Comparison of ENCODE assay signal across 10 mouse cellular contexts in the genomic region with DNA sequence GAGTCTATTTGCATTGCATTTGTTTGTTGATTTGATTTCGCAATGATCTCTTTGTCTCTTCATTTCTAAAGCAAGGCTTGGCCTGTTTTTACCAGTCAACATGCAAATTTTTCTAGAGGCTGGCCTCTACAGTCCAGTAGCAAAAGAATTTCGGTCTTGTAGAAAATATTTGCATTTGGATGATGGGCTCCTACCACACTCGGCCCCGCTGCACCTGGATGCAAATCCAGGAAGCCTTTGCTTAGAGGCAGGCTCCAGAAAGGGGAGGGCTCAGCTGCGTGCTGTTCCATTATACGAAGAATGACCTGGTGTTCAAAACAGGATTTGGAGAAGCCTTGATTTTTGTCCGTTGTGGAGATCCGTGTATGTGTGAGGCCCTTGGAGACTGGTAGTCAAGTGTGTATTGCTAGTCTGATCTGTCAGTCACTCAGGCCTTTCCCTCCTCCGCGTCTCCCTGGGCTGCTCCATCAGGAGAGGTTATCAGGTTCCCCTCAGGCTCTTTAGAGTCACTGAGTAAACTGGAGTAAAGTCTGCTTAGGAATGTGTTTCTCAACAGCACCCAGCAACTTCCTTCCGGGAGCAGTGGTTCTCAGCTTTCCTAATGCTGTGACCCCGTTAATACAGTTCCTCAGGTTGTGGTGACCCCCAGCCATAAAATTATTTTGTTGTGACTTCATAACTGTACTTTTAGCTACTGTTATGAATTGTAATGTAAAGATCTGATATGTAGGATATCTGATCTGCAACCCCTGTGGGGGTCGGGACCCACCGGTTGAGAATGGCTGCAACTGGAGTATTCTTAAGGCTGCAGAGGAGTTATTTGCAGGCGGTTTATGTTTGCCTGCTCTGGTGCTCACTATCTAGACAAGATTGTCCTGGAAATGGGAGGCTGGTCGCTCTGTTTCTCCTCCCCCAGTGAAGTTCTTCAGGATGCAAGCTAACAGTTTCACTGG. TPM values are rescaled to one million over a fixed set of nuclear protein-coding genes. Genes with fewer than 3 reads are reported as not detected.
DNase-seq lines count a peak whose midpoint lies in the region; ATAC-seq lines count a peak whose summit lies in the region.
"Had no signal": no experiment of that assay in that cellular context is flagged by ENCODE, and none has a peak within 500 bp of the region (broad histone marks: within the 10 kb centered on the region; RNA-seq: fewer than 3 reads in every experiment).

No protein-coding gene starts in this region.

- H3K4me3 ChIP-seq in liver, embryonic 16.5 days (ENCODE audit: low read depth, low read length), result no peak overlapping the region
- H3K4me3 ChIP-seq: myocyte had no signal

- no peak overlapping the region for H3K9ac ChIP-seq in liver, embryonic 16.5 days (ENCODE audit: low read depth, low read length)

- peak; percentile 5 to 12 for DNase-seq in urinary bladder, adult 18-20 months (ENCODE audit: low spot score in 2 of 2)
- DNase-seq in urinary bladder, postnatal 10 days (ENCODE audit: low spot score), result no peak
- peak; percentile 33 for DNase-seq in gonadal fat pad, adult 2 months (ENCODE audit: low read depth)
- no peak for DNase-seq in thymus, postnatal 0 days (ENCODE audit: low spot score)
- DNase-seq in c-Kit-positive CD71-positive TER-119-positive erythroid progenitor cells, embryonic 14.5 days (ENCODE audit: low spot score), result no peak
- DNase-seq in frontal cortex, postnatal 25 days (ENCODE audit: low spot score in 2 of 2), result no peak
- DNase-seq: thymus, adult 18-20 months had no signal

- H3K36me3 ChIP-seq in liver, embryonic 16.5 days (ENCODE audit: control insufficient read depth, insufficient read depth), result no peaks in the 10 kb centered on the region

- no peaks in the 10 kb centered on the region; the same call in 1 of the 2 replicates for H3K4me1 ChIP-seq in liver, embryonic 16.5 days (ENCODE audit: control insufficient read depth, low read depth, low read length)

- WGBS in liver, embryonic 16.5 days (ENCODE audit: insufficient replicate concordance), result 34% methylated on average over 16 of the region's 16 CpGs

- no peaks in the 10 kb centered on the region for H3K9me3 ChIP-seq in liver, embryonic 16.5 days (replicated peaks; ENCODE audit: control insufficient read depth, low read length)

- peak overlapping the region; percentile 11; the same call in 1 of the 2 replicates for H3K4me2 ChIP-seq in liver, embryonic 16.5 days (ENCODE audit: low read depth, low read length)

- H3K27me3 ChIP-seq in liver, embryonic 16.5 days (ENCODE audit: control insufficient read depth, insufficient read depth, low read depth, low read length), result no peaks in the 10 kb centered on the region

- ATAC-seq in liver, embryonic 16.5 days (ENCODE audit: low read depth), result peak; percentile 16; the same call in 1 of the 2 replicates
- no peak for ATAC-seq in megakaryocyte, adult 5-6 weeks (ENCODE audit: poor library complexity, severe bottlenecking)

- H3K27ac ChIP-seq in liver, embryonic 16.5 days (ENCODE audit: low read length), result no peak overlapping the region

RNA-seq across cellular contexts. Expression of gene Sox4, which starts 35.5 kb away (rescaled TPM):
- polyA plus RNA-seq in gonadal fat pad, adult 2 months (2012; rRNA removed), result 15.0 and 19.4 TPM in 2 replicates
- 1.2 and 1.7 TPM in 2 replicates for polyA plus RNA-seq in liver, embryonic 16.5 days (2015; fragmentation: Nextera tagmentation; extraction: Ambion mirVana)
- polyA plus RNA-seq in thymus, postnatal 0 days (2015; fragmentation: Nextera tagmentation; extraction: Ambion mirVana), result 80.1 and 111 TPM in 2 replicates
- total RNA-seq in megakaryocyte, adult 5-6 weeks (2015), result 1.7 and 2.5 TPM in 2 replicates
- 1.7 and 3.8 TPM in 2 replicates for total RNA-seq in megakaryocyte, adult 5-6 weeks (2017)

Comparison
In these comparisons a context has a peak if more than half of its experiments do, and no peak if none do; other contexts are left out.
1. DNase-seq: peak in urinary bladder, adult 18-20 months (2 of 2) and gonadal fat pad, adult 2 months (single experiment); none in urinary bladder, postnatal 10 days (single experiment), thymus, postnatal 0 days (single experiment), c-Kit-positive CD71-positive TER-119-positive erythroid progenitor cells, embryonic 14.5 days (single experiment) and frontal cortex, postnatal 25 days (0 of 2).